Mouse (Mus musculus): ENCODE results near the gene Nos3. TPM values are rescaled to one million over a fixed set of nuclear protein-coding genes. Genes with fewer than 3 reads are reported as not detected.

Gene Nos3
- polyA plus RNA-seq, 1 experiment from 2014 or later, result 1.8 TPM

DNA sequence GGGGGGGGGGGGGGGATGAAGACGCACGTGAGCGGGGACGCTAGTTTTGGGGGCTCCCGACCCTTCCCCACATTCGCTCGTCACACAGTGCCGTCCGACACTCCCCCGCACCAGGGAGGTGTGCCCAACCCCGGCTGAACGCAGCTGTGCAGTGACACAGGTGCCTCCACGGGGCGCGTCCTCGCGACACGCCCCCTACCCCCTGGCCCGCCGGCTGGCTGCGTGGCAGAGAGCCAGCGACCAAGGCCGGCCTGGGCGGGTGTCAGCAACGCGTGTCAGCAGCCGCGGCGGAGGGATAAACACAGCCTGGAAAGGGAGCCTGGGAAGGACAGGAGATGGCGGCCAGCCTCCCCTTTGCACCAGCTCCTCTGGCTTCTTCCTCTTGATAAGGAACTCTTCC is 16.1 kb upstream of the Nos3 start:
- DNase-seq (peak; percentile 53), ATAC-seq (peak; percentile 21; the same call in 1 of the 2 replicates)
- peak overlapping the region; percentile 82 for H3K4me2 ChIP-seq (ENCODE audit: low read depth, low read length)
- peak overlapping the region; percentile 45 for H3K4me3 ChIP-seq (ENCODE audit: low read depth, low read length)
- peaks cover 57% of the 10 kb centered on the region for H3K27me3 ChIP-seq (ENCODE audit: insufficient read depth, low read length)
- WGBS (ENCODE audit: insufficient replicate concordance), result under 1% methylated on average over 30 of the region's 30 CpGs
- no peak overlapping the region for H3K27ac ChIP-seq (ENCODE audit: low read depth)
- peaks cover 27% of the 10 kb centered on the region for H3K4me1 ChIP-seq (ENCODE audit: insufficient read depth)
- H3K9me3 ChIP-seq (ENCODE audit: low read length), result no peaks in the 10 kb centered on the region
- no peak overlapping the region for H3K9ac ChIP-seq (replicated peaks)
- no peaks in the 10 kb centered on the region for H3K36me3 ChIP-seq (replicated peaks; ENCODE audit: insufficient read depth, low read length)
- TF ChIP-seq CTCF (IDR thresholded peaks at IDR 0.05; ENCODE audit: low read depth) (no peak), EP300 (IDR thresholded peaks at IDR 0.05; ENCODE audit: low read depth) (no peak)

- TF ChIP-seq EP300 (IDR thresholded peaks at IDR 0.05; ENCODE audit: low read depth), result no peak
- no peak for TF ChIP-seq CTCF (IDR thresholded peaks at IDR 0.05; ENCODE audit: low read depth)
- no peak overlapping the region for H3K27ac ChIP-seq (ENCODE audit: low read depth)
- peaks cover 17% of the 10 kb centered on the region for H3K4me1 ChIP-seq (ENCODE audit: insufficient read depth)
- peaks cover 68% of the 10 kb centered on the region for H3K27me3 ChIP-seq (ENCODE audit: insufficient read depth, low read length)
- 57% methylated on average over 3 of the region's 3 CpGs for WGBS (ENCODE audit: insufficient replicate concordance)
- ATAC-seq (no peak), DNase-seq (no peak)
- H3K9ac ChIP-seq (replicated peaks), result no peak overlapping the region
- H3K36me3 ChIP-seq (replicated peaks; ENCODE audit: insufficient read depth, low read length), result no peaks in the 10 kb centered on the region
- H3K4me3 ChIP-seq (ENCODE audit: low read depth, low read length), result no peak overlapping the region
- no peaks in the 10 kb centered on the region for H3K9me3 ChIP-seq (ENCODE audit: low read length)
- H3K4me2 ChIP-seq (ENCODE audit: low read depth, low read length), result no peak overlapping the region
Measured at GRCm38 (mm10) chr5:24350073-24350472, 14.5 kb upstream of the Nos3 start.

DNA sequence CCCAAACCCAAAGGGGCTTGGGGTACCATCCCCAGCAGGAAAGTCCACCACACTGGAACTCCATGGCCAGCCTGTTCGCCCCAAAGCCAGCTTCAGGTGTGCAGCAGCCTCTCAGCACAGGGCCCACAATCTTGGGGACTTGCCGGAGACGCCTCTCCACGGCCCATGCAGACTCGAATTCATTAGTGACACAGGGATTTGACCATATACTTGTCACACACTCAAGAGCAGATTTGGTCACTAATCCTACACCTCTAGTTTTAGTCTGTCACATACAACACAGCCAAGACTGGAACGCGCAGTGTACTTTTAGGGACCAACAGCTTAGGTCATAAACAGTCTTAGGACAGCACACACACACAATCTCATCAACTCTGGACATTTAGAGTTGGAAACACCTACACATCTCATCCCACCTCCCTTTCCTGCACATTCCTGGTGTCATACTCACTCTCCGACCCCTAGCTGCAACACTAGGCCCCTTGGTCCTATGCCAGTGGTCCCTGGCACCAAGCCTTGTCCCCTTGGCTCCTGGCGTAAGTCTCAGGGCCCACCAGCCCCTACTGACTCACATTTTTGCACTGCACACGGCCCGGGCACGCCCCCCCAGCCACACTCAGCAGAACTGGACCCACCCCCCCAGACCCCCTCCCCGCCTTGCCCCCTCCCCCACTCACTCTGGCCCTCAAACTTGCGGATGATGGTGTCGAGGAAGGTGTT is 13.9 kb upstream of the Nos3 start:
- Histone ChIP-seq H3K9ac (replicated peaks) (no peak overlapping the region; the same call in 1 of the 2 replicates), H3K36me3 (replicated peaks; ENCODE audit: insufficient read depth, low read length) (no peaks in the 10 kb centered on the region), H3K4me2 (ENCODE audit: low read depth, low read length) (peak overlapping the region; percentile 82), H3K4me3 (ENCODE audit: low read depth, low read length) (peak overlapping the region; percentile 46), H3K9me3 (ENCODE audit: low read length) (no peaks in the 10 kb centered on the region), H3K27ac (ENCODE audit: low read depth) (no peak overlapping the region), H3K4me1 (ENCODE audit: insufficient read depth) (peaks cover 17% of the 10 kb centered on the region), H3K27me3 (ENCODE audit: insufficient read depth, low read length) (peaks cover 68% of the 10 kb centered on the region)
- WGBS (ENCODE audit: insufficient replicate concordance), result 51% methylated on average over 14 of the region's 15 CpGs
- no peak for TF ChIP-seq EP300 (IDR thresholded peaks at IDR 0.05; ENCODE audit: low read depth)
- no peak for TF ChIP-seq CTCF (IDR thresholded peaks at IDR 0.05; ENCODE audit: low read depth)
- ATAC-seq (no peak), DNase-seq (no peak)

DNA sequence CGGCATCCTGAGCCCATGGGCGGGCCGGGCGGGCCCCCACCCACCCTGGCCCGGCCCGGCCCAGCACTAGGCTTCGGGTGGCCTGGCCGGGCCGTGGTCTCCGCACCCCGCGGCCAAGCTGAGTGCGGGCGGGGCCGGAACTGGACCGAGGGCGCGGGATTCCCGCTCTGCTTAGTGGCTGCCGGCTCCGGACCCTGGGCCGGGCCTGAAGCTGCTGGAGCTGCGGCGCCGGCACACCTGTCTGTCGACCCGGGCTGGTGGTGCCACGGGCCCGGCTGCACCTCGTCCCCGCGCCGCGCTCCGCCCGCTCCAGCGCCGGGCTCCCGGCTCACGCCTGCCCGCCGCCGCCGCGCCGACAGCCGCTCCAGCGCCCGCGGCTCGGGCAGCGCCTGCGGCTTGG is 13.3 kb upstream of the Nos3 start, which contains the start of gene Kcnh2:
TSS of gene Kcnh2 (minus strand) at position 327 of the 400 bp plus-strand sequence.
- no peak for ATAC-seq
- TF ChIP-seq CTCF (IDR thresholded peaks at IDR 0.05; ENCODE audit: low read depth) (no peak), EP300 (IDR thresholded peaks at IDR 0.05; ENCODE audit: low read depth) (no peak)

GRCm38 (mm10) chr5:24351701-24352171 is 12.9 kb upstream of the Nos3 start:
- Histone ChIP-seq H3K4me1 (ENCODE audit: insufficient read depth) (peaks cover 17% of the 10 kb centered on the region), H3K4me3 (ENCODE audit: low read depth, low read length) (peak overlapping the region; percentile 46), H3K27me3 (ENCODE audit: insufficient read depth, low read length) (peaks cover 68% of the 10 kb centered on the region), H3K27ac (ENCODE audit: low read depth) (no peak overlapping the region), H3K9ac (replicated peaks) (0 out of 2 replicates have a peak overlapping the region, but pooled peaks have one; percentile 11), H3K36me3 (replicated peaks; ENCODE audit: insufficient read depth, low read length) (no peaks in the 10 kb centered on the region), H3K9me3 (ENCODE audit: low read length) (no peaks in the 10 kb centered on the region), H3K4me2 (ENCODE audit: low read depth, low read length) (peak overlapping the region; percentile 82)
- TF ChIP-seq CTCF (IDR thresholded peaks at IDR 0.05; ENCODE audit: low read depth) (0 out of 2 replicates have a peak, but pooled peaks have one; percentile 2), EP300 (IDR thresholded peaks at IDR 0.05; ENCODE audit: low read depth) (no peak)
- under 1% methylated on average over 25 of the region's 41 CpGs for WGBS (ENCODE audit: insufficient replicate concordance)
- ATAC-seq, result peak; percentile 69
- peak; percentile 61 for DNase-seq

More for the DNA sequence above, 13.3 kb upstream of the Nos3 start, which contains the start of gene Kcnh2:
- H3K27me3 ChIP-seq (ENCODE audit: insufficient read depth, low read length), result peaks cover 68% of the 10 kb centered on the region
- H3K27ac ChIP-seq (ENCODE audit: low read depth), result no peak within 1 kb of the TSS
- H3K9ac ChIP-seq (replicated peaks), result peak within 1 kb of the TSS; percentile 11; the same call in 1 of the 2 replicates
- peak within 1 kb of the TSS; percentile 46 for H3K4me3 ChIP-seq (ENCODE audit: low read depth, low read length)
- no peak for DNase-seq
- no peaks in the 10 kb centered on the region for H3K9me3 ChIP-seq (ENCODE audit: low read length)
- H3K4me1 ChIP-seq (ENCODE audit: insufficient read depth), result peaks cover 17% of the 10 kb centered on the region
- H3K36me3 ChIP-seq (replicated peaks; ENCODE audit: insufficient read depth, low read length), result no peaks in the 10 kb centered on the region
- H3K4me2 ChIP-seq (ENCODE audit: low read depth, low read length), result peak within 1 kb of the TSS; percentile 82
- WGBS (ENCODE audit: insufficient replicate concordance), result 4% methylated on average over 14 of the region's 53 CpGs

DNA sequence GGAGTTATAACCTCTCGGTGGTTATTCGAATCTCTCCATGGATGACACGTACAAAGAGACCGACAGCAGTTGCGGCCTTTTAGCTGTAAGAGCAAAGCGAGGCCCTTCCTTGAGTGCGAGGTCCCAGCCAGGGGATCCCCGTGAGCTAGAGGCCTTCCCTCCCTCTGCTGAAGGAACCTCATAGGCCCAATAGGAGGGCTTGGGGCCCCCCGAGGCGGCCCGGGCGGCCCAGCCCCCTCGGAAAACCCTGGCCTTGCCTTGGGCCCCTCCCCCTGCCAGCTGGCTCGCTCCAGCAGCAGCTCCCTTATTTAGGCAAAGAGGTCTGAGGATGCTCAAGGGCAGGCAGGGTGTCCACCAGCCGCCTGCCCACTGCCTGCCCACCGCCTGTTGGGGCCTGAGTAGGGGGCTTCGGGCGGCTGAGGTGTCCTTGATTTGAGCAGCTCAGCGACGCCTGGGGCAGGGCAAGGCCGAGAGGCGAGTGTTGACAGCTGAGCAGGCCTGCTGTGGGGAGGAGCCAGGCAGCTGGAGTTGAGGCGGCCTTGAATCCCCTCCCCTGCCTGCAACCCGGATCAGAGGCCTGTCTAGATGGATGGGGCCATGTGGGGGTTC is 12.3 kb upstream of the Nos3 start:
- Histone ChIP-seq H3K9me3 (ENCODE audit: low read length) (no peaks in the 10 kb centered on the region), H3K27me3 (ENCODE audit: insufficient read depth, low read length) (peaks cover 67% of the 10 kb centered on the region), H3K4me1 (ENCODE audit: insufficient read depth) (peaks cover 17% of the 10 kb centered on the region), H3K4me2 (ENCODE audit: low read depth, low read length) (0 out of 2 replicates have a peak overlapping the region, but pooled peaks have one; percentile 82), H3K9ac (replicated peaks) (no peak overlapping the region), H3K27ac (ENCODE audit: low read depth) (no peak overlapping the region), H3K4me3 (ENCODE audit: low read depth, low read length) (no peak overlapping the region), H3K36me3 (replicated peaks; ENCODE audit: insufficient read depth, low read length) (no peaks in the 10 kb centered on the region)
- 5% methylated on average over 23 of the region's 24 CpGs for WGBS (ENCODE audit: insufficient replicate concordance)
- TF ChIP-seq CTCF (IDR thresholded peaks at IDR 0.05; ENCODE audit: low read depth) (no peak), EP300 (IDR thresholded peaks at IDR 0.05; ENCODE audit: low read depth) (no peak)
- ATAC-seq (no peak), DNase-seq (no peak)

Measured in liver, postnatal 0 days (tissue).